Mouse (Mus musculus) T-helper 17 cell (primary cell): Measurements from ENCODE around the gene Itga6.
"Not testable (repeated sequence)": the region's sequence is repeated elsewhere in the genome, so short reads cannot be mapped to it uniquely, and the experiment has no call there.

ENCODE experiments used
- in situ Hi-C, 2 experiments: fragments of 300-600 bp; cut with MboI, MseI; formaldehyde crosslinking; loops; 1 replicate in 1 of 2; 2 replicates in 1 of 2; pipeline ENCODE4 v1.15.1; 2025; ENCODE audit warnings: high pct_unique_total_duplicates in 2 of 2

Gene Itga6

DNA sequence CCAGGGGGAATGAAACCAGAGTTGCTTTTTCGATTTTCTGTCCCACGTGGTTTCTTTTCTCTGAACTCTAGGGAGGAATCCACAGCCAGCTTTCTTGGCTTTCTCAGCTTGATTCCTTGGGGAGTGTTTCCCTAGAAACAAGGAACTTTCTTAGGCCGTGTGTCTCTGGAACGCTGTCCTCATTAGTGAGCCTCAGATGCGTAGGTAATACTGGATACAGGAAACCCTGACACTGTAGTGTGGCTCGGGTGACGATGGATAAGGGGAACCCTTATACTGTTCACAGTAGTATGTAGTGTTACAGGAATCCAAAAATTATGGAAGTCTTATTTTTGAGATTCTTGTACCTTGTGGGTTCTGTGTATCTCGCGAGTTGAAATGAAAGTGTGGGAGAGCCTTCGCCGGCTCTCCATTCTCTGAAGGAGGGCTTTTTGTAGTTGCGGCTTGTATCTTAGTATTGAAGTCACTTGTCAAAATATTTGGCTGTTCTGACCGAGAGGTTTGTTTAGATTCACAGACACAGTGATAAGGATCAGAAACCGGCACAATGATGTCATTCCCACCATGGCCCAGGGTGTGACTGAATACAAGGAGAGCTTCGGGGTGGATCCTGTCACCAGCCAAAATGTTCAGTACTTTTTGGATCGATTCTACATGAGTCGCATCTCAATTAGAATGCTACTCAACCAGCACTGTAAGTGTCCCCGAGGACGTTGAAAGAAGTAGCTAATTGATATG, 137.7 kb downstream of the Itga6 start:
- in situ Hi-C loops = no loop called here

DNA sequence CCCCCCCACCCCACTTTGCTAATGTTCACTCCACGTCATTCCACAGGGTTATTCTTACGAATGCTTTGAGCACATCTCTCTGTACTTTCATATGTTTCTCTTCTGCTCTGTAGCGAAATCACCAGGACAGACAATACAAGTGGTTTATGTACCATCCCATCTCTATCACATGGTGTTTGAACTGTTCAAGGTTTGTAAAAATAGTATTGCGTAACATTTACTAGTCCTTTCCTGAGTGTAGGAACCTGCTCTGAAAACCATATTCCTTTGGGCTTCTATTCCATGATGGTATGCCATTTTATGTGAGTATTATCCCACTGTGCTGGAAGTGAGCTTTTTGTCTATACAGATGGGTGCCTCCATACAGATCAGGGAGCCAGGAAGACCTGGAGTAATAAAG, 141.9 kb downstream of the Itga6 start:
- in situ Hi-C loops = no loop called here

DNA sequence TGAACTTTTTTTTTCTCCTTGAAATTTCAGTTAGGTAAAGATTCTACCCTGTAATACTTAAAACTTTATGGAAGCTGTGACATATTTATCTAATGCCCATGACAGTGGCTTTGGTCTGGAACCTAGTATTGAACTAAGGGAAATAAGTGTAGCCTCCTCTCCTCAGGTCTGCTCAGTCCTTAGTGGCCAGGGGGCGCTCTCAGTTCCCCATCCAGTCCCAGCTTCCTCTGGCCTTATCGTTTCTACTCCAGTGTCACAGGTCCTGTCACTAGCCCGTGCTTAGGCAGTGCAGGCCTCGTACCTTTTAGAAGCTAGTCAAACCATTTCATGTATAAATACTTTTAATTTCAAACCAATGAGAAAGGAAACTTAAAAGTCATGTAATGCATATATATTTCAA, 143.0 kb downstream of the Itga6 start:
- in situ Hi-C loops = no loop called here

DNA sequence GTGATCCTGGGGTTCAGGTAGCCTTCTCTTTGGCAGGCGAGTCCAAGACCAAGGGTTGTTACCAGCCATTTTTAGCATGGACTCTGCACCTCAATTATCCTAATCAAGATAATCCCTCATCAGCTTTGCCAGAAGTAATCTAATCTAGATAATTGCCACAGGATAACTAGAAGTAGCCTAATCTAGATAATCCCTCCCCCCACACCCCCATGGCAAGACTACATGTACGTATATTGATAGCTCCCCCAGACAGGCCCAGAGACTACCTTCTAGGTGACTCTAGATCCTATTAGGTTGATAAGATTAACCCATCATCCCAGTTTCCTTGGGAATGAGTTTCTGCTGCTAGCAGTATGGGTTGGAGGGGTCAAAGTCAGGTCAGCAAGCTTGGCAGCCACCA, 146.1 kb downstream of the Itga6 start:
- in situ Hi-C loops = no loop called here

DNA sequence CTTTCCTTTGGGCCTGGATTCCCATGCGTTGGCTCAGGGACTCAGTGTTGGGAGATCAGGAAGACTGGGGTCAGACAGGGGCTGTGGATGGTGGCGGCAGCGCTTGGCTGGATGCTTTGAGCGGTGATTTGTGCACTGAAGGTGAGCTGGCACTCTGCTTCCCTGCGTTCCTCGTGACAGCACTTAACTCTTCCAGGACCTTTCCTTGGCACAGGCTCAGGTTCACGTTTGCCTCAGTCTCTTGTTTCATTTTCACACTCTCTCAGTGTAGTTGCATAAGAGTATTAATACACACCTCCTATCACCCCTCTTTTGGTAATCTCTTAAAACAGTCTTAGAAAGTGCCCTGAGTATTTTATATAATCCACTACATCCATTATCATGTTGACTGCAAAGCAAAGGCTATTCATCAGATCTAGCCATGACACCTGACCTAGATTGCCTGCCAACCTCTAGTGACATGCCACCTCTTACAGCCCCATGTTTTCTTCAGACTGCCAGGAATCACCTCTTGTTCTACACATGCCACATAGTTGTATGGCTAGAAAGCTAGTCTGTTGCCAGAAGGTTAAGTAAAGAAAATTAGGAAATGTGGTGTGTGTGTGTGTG, 147.4 kb downstream of the Itga6 start:
- in situ Hi-C loops = no loop called here

DNA sequence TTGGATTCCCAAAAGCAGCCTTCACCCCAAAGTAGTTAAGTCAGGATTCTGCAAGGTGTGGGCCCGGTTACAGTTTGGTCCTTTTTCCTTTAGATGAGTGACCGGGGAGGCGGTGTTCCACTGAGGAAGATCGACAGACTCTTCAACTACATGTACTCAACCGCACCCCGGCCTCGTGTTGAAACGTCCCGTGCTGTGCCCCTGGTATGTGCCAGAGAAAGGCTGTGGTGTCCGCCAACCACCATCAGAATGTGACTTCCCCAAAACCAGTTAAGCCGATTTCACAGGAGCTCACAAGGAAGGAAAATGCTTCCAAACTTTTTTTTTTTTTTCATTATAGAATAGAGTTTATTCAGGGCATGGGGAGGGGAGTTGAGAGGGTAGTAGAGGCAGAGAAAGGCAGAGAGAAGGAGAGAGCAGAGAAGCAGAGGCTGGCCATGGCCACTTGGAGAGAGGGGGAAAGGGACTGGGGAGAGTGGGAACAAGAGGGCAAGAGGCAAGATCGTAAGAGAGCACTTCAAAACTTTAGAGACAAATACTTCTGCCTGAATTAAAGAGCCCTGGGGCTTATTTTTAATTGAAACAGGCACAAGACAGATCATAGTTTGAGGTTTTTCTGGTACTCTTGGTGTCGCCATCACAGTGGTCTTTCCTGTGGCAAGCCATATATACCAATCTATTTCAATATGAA, 150.3 kb downstream of the Itga6 start:
- in situ Hi-C loops = loop anchor here in 1 of 2 experiments (5.0 kb wide), 1 partner anchor 67 kb away; no protein-coding TSS in a partner anchor

DNA sequence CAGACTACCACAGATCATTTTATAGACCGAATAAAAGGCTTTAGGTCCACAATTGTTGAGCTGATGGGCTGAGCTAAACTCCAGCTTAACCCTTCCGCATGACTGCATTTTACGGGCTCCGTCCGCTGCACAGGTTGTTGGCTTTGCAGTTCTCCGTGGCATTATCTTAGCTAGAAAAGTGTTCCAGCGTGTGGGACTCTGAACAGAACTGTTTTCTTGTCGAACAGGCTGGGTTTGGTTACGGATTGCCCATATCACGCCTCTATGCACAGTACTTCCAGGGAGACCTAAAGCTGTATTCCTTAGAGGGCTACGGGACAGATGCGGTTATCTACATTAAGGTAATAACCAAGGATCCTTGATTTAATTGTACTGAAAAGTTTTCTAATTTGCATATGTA, 152.0 kb downstream of the Itga6 start:
- in situ Hi-C loops = loop anchor here in 1 of 2 experiments (5.0 kb wide), 1 partner anchor 65 kb away; no protein-coding TSS in a partner anchor

DNA sequence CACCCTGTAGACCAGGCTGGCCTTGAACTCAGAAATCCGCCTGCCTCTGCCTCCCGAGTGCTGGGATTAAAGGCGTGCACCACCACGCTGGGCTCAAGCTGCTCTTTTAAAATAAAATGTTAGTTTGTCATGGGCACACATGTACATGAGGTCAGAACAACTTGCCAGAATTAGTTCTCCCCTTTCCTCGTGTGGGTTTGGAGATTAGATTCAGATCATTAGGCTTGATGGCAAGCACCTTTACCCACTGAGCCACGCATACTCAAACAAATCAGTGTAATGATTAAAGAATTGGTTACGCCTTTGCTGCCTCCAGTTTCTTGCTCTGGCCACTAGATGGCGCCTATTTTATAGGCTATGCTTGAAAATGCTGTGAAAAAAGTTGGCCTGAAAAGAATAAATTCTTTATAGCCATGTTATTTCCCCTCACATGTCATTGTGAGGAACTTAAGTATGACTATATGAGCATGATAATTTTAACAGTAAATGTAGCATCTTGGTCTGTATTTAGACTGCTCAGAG, 153.0 kb downstream of the Itga6 start:
- in situ Hi-C loops = loop anchor here in 1 of 2 experiments (5.0 kb wide), 1 partner anchor 64 kb away; no protein-coding TSS in a partner anchor

DNA sequence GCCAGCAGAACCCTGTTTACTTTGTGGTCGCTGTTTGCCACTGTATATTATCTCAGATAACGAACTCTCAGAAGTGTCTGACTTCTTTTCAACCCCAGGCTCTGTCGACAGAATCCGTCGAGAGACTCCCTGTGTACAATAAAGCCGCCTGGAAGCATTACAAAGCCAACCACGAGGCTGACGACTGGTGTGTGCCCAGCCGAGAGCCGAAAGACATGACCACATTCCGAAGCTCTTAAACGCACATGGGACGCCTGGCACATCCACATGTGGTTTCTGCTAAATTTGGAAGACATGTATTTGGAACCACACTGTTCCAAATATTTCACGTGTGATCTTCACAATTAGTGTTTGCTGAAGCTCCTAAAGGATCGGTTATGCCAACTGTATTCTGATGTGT, 154.5 kb downstream of the Itga6 start:
- in situ Hi-C loops = loop anchor here (5.0 kb wide), 2 partner anchors 62 to 127 kb away; no protein-coding TSS in a partner anchor

DNA sequence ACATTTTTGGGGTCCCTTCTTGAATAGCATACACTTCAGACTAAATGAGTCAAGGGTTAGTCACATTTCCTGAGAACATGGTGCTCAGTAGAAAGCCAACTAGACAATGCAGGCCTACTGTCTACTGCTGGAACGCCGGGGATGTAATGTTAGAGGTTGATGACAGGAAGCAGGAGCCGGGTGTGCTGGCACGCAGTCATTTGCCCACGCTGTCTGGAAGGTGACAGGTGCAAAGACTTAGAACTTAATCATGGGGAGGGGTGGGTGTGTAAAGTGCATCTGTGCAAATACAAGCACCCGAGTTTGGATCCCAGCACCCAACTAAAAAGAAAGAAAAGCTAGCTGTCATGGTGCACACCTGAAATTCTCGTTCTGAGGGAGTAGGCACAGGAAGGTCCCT, 159.7 kb downstream of the Itga6 start:
- in situ Hi-C loops = no loop called here

DNA sequence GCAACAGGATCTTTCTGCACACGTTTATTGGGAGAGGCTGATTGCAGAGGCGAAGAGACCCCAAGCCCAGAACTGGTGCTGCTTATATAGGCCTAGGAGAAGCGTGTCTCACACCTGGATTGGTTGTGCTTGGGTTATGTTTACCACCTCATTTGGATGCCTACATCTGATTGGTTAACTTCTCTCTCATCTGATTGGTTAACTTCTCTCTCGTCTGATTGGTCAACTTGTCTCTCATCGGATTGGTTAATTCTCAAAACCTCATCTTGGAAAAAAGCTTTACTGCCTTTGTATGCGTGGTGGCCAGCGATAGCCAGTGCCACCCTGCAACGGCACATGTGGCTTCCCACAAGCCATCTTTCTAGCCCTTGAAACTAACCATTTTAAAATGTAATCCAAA, 160.9 kb downstream of the Itga6 start:
- in situ Hi-C loops = not testable (repeated sequence)
